Mouse (Mus musculus) inflammation-experienced regulatory T-cells, adult 16 weeks (primary cell): ENCODE data around the gene Vmn1r149. TPM values are rescaled to one million over a fixed set of nuclear protein-coding genes. Genes with fewer than 3 reads are reported as not detected.

Experiments
- polyA plus RNA-seq: library from polyadenylated mRNA; unstranded; fragments of 100-300 nt; shearing (Covaris generic); gene quantifications from one replicate; pipeline ENCODE4 v1.2.1, GENCODE M21; 2017

Vmn1r149 gene
- not detected for polyA plus RNA-seq

DNA sequence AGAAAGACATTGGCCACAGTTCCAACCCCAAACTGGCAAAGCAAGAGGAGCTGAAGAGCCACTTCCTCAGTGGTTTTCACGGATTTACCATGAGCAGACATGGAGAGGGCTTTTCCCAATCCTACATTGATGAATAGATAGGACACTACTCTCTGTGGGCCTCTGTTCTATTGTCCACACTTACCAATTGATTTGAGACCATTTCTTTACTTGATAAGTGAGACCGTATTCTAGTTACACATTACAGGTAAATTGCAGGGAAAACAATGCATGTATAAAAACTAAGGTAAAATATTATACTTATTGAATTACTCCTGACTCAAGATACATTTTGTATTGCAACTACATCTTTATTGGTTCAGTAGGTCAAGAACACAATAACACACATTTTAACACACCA, at the start of gene Vmn1r149:
Gene Vmn1r149, minus strand, starts transcription at position 101 of the 400 bp plus-strand sequence.

GRCm38 (mm10) chr7:22463975-22464374, 25.9 kb upstream of the Vmn1r149 start, which contains the start of gene Gm10665:
Gene Gm10665, minus strand, starts transcription at chr7:22464075.

DNA sequence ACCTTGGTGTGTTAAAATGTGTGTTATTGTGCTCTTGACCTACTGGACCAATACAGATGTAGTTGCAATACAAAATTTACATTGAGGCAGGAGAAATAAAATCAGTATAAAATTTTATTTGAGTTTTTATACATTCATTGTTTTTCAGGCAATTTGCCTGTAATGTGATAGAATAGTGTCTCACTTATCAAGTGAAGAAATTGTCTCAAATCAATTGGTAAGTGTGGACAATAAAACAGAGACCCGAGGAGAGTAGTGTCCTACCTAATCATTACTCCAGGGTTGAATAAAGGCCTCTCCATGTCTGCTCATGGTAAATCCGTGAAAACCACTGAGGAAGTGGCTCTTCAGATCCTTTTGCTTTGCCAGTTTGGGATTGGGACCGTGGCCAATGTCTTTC, 24.7 kb downstream of the Vmn1r149 start, which contains the start of gene Vmn1r148:
Gene Vmn1r148, plus strand, starts transcription at position 301 of the 400 bp plus-strand sequence.

Other genes with a start within 250 kb of the Vmn1r149 start
- gene Vmn1r143, start 248.9 kb downstream of the Vmn1r149 start, polyA plus RNA-seq: not detected
- gene Gm8653, start 237.0 kb downstream of the Vmn1r149 start, polyA plus RNA-seq: not detected
- not detected for gene Gm8453, start 208.7 kb downstream of the Vmn1r149 start, polyA plus RNA-seq
- not detected for gene Gm4187, start 108.5 kb downstream of the Vmn1r149 start, polyA plus RNA-seq
- not detected for gene Gm8660, start 67.2 kb downstream of the Vmn1r149 start, polyA plus RNA-seq
- gene Vmn1r148, start 24.6 kb downstream of the Vmn1r149 start, polyA plus RNA-seq: not detected
- gene Gm10665, start 25.8 kb upstream of the Vmn1r149 start, polyA plus RNA-seq: not detected
- not detected for gene Vmn1r151, start 61.4 kb upstream of the Vmn1r149 start, polyA plus RNA-seq
- gene Vmn1r152, start 84.7 kb upstream of the Vmn1r149 start, polyA plus RNA-seq: not detected
- not detected for gene Gm8677, start 96.7 kb upstream of the Vmn1r149 start, polyA plus RNA-seq
- not detected for gene Gm4201, start 127.1 kb upstream of the Vmn1r149 start, polyA plus RNA-seq
- gene Gm4565, start 149.9 kb upstream of the Vmn1r149 start, polyA plus RNA-seq: not detected
- gene Vmn1r155, start 219.8 kb upstream of the Vmn1r149 start, polyA plus RNA-seq: not detected